Mouse (Mus musculus): ENCODE results near the gene Hdac1.

GRCm38 (mm10) chr4:129505511-129505910 is 37.0 kb downstream of the Hdac1 start:
- TF ChIP-seq CTCF (IDR thresholded peaks at IDR 0.05; ENCODE audit: low read depth, low read length) (no peak), GATA1 (IDR thresholded peaks at IDR 0.05; ENCODE audit: borderline replicate concordance, low read length) (no peak)
